Mouse (Mus musculus): ENCODE data around the gene Ptpn1. TPM values are rescaled to one million over a fixed set of nuclear protein-coding genes. Genes with fewer than 3 reads are reported as not detected.
A peak's percentile ranks its signal among the peaks of the same experiment; 100 is the strongest.

Ptpn1 gene
- polyA plus RNA-seq, 1 experiment from 2014 or later = 35.3 TPM

DNA sequence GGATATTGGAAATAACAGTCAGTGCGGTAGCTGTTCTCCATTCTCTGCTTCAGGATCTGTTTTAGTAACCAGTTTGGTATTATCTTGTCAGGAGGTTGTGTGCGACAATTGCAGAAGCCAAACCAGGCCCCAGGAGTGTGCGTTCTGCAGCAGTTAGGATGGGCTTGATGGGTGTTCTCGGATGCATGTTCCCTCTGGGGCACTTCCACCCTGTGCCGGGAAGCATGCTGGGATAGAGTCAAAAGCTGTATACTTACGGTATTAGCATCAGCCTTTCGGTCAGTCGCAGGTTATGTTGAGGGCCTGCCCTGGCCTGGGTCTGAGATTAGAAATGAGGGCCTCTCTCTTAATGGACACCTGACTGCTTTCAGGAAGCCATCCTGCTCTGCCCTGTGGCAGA, 28.7 kb downstream of the Ptpn1 start:
- no peak overlapping the region for H3K4me3 ChIP-seq (replicated peaks)
- peaks cover 61% of the 10 kb centered on the region for H3K4me1 ChIP-seq (replicated peaks)
- no peaks in the 10 kb centered on the region for H3K9me3 ChIP-seq (replicated peaks)
- no peak overlapping the region for H3K4me2 ChIP-seq
- DNase-seq = no peak
- H3K36me3 ChIP-seq = peaks cover 17% of the 10 kb centered on the region
- H3K27ac ChIP-seq = peak overlapping the region; percentile 72; the same call in 1 of the 2 replicates
- no peak overlapping the region for H3K9ac ChIP-seq
- 76% methylated on average over 8 of the region's 8 CpGs for WGBS (ENCODE audit: insufficient replicate concordance)
- ATAC-seq (ENCODE audit: low read depth) = no peak
- H3K27me3 ChIP-seq = no peaks in the 10 kb centered on the region

GRCm38 (mm10) chr2:167962347-167962746, 30.5 kb downstream of the Ptpn1 start:
- DNase-seq (no peak), ATAC-seq (ENCODE audit: low read depth) (no peak)
- WGBS (ENCODE audit: insufficient replicate concordance) = 74% methylated on average over 6 of the region's 6 CpGs
- Histone ChIP-seq H3K4me3 (replicated peaks) (no peak overlapping the region), H3K27me3 (no peaks in the 10 kb centered on the region), H3K9ac (no peak overlapping the region), H3K9me3 (replicated peaks) (no peaks in the 10 kb centered on the region), H3K4me1 (replicated peaks) (peaks cover 49% of the 10 kb centered on the region), H3K36me3 (peaks cover 35% of the 10 kb centered on the region), H3K4me2 (no peak overlapping the region), H3K27ac (no peak overlapping the region)

DNA sequence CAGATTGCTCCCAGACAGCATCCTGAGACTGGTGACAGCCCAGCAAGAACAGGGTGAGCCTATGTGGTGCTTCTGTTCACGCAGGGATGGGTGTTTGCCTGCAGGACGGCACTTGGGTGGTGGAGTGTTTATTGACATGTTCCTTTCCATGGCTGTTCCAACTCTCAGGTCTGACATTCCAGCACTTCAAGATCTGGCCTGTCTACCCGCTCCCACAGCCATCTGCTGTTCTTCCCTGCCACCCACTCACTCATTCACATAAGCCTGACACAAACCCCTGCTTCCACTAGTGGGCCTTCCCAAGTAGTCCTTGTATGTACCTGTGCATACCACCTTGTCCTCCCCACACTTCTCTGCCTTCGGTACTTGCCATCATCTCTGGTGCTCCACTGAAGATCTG, 31.3 kb downstream of the Ptpn1 start:
- ATAC-seq (ENCODE audit: low read depth) = no peak
- DNase-seq = no peak
- H3K36me3 ChIP-seq = peaks cover 43% of the 10 kb centered on the region
- H3K4me1 ChIP-seq (replicated peaks) = peaks cover 40% of the 10 kb centered on the region
- H3K27ac ChIP-seq = no peak overlapping the region
- WGBS (ENCODE audit: insufficient replicate concordance) = 85% methylated on average over 4 of the region's 4 CpGs
- H3K9ac ChIP-seq = no peak overlapping the region
- H3K27me3 ChIP-seq = no peaks in the 10 kb centered on the region
- H3K9me3 ChIP-seq (replicated peaks) = no peaks in the 10 kb centered on the region
- no peak overlapping the region for H3K4me2 ChIP-seq
- H3K4me3 ChIP-seq (replicated peaks) = no peak overlapping the region

DNA sequence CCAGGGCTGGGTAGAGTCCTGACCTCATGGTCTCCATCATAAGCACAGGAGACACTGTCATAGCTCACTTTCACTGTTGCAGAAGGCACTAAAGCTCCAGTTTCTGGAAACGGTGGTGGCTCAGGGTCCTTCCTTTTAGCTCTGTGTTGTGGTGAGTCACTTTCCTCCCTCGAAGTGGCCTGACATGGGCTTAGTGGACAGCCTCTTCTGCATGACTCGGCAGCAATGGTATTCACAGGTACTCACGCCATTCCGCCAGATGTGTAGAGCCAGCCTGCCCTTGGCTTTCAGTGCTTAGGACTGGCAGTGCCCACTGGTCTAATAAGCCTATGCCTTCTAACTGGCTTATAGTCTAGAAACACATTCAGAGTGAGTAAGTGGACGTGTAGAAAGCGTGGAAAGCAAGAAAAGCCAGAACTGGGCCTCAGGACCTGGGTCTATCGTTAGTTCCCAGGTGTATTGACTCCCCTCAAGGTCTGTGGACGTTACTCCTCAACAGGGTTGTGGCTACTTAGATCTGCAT, 32.0 kb downstream of the Ptpn1 start:
- no peak for DNase-seq
- 79% methylated on average over 9 of the region's 9 CpGs for WGBS (ENCODE audit: insufficient replicate concordance)
- no peak for ATAC-seq (ENCODE audit: low read depth)
- Histone ChIP-seq H3K9ac (no peak overlapping the region), H3K36me3 (peaks cover 50% of the 10 kb centered on the region), H3K4me2 (no peak overlapping the region), H3K9me3 (replicated peaks) (no peaks in the 10 kb centered on the region), H3K4me3 (replicated peaks) (no peak overlapping the region), H3K27ac (no peak overlapping the region), H3K27me3 (no peaks in the 10 kb centered on the region), H3K4me1 (replicated peaks) (peaks cover 34% of the 10 kb centered on the region)

DNA sequence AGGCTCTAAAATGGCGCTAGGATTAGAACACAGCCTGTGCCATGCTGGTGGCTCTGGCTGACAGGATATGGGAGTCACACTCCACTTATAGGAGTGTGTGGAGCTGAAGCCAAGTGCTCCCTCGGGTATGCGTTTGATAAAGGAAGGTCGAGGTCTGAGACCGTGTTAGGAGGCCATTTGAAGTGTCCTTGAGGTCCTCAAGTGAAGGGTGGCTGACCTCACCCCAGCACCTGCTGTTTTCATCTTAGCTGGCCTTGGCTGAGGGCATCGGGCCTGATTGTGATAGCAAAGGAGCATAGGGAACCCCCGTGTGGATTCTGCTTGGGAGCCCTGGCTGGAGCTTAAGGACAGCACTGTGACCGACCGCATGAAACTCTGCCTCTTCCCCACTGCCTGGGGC, 32.5 kb downstream of the Ptpn1 start:
- Histone ChIP-seq H3K9me3 (replicated peaks) (no peaks in the 10 kb centered on the region), H3K4me2 (no peak overlapping the region), H3K4me1 (replicated peaks) (peaks cover 29% of the 10 kb centered on the region), H3K27me3 (no peaks in the 10 kb centered on the region), H3K27ac (no peak overlapping the region), H3K4me3 (replicated peaks) (no peak overlapping the region), H3K36me3 (peaks cover 54% of the 10 kb centered on the region), H3K9ac (no peak overlapping the region)
- ATAC-seq (ENCODE audit: low read depth) (no peak), DNase-seq (no peak)
- 79% methylated on average over 9 of the region's 9 CpGs for WGBS (ENCODE audit: insufficient replicate concordance)

DNA sequence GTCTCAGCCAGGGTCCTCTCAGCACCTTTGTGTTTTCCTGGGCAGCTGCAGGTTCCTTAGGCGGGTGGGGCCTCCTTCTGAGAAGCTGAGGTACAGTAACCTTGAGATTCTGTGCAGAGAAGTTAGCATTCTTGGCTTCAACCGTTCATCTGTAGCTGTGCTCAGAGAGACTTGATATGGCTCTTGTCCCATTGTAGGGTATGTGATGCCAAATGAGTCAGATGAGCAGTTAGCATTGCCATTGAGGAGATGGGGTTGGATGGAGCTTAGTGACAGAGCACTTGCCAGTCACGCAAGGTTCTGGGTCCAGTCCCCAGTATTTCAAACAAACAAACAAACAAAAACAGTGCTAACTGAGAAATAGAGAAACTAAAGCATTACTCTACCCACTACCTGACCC, 34.1 kb downstream of the Ptpn1 start:
- ATAC-seq (ENCODE audit: low read depth) (no peak), DNase-seq (no peak)
- no peak overlapping the region for H3K4me2 ChIP-seq
- no peaks in the 10 kb centered on the region for H3K9me3 ChIP-seq (replicated peaks)
- no peaks in the 10 kb centered on the region for H3K27me3 ChIP-seq
- peaks cover 13% of the 10 kb centered on the region for H3K4me1 ChIP-seq (replicated peaks)
- H3K4me3 ChIP-seq (replicated peaks) = no peak overlapping the region
- 81% methylated on average over 3 of the region's 3 CpGs for WGBS (ENCODE audit: insufficient replicate concordance)
- H3K9ac ChIP-seq = no peak overlapping the region
- H3K36me3 ChIP-seq = peaks cover 65% of the 10 kb centered on the region
- no peak overlapping the region for H3K27ac ChIP-seq

- peaks cover 82% of the 10 kb centered on the region for H3K36me3 ChIP-seq
- 80% methylated on average over 7 of the region's 7 CpGs for WGBS (ENCODE audit: insufficient replicate concordance)
- no peak overlapping the region for H3K27ac ChIP-seq
- DNase-seq (no peak), ATAC-seq (ENCODE audit: low read depth) (no peak)
- H3K4me1 ChIP-seq (replicated peaks) = peaks cover 21% of the 10 kb centered on the region
- H3K4me3 ChIP-seq (replicated peaks) = no peak overlapping the region
- no peak overlapping the region for H3K9ac ChIP-seq
- no peaks in the 10 kb centered on the region for H3K27me3 ChIP-seq
- H3K9me3 ChIP-seq (replicated peaks) = no peaks in the 10 kb centered on the region
- H3K4me2 ChIP-seq = no peak overlapping the region
Observed at GRCm38 (mm10) chr2:167968504-167968903, 36.6 kb downstream of the Ptpn1 start.

- H3K4me3 ChIP-seq (replicated peaks) = no peak overlapping the region
- ATAC-seq (ENCODE audit: low read depth) (no peak), DNase-seq (no peak)
- no peaks in the 10 kb centered on the region for H3K27me3 ChIP-seq
- H3K36me3 ChIP-seq = peaks cover 85% of the 10 kb centered on the region
- H3K27ac ChIP-seq = no peak overlapping the region
- WGBS (ENCODE audit: insufficient replicate concordance) = 83% methylated on average over 10 of the region's 10 CpGs
- H3K9me3 ChIP-seq (replicated peaks) = no peaks in the 10 kb centered on the region
- no peak overlapping the region for H3K9ac ChIP-seq
- no peak overlapping the region for H3K4me2 ChIP-seq
- peaks cover 21% of the 10 kb centered on the region for H3K4me1 ChIP-seq (replicated peaks)
Observed at GRCm38 (mm10) chr2:167969851-167970541, 38.1 kb downstream of the Ptpn1 start.

- Histone ChIP-seq H3K9me3 (replicated peaks) (no peaks in the 10 kb centered on the region), H3K4me2 (no peak overlapping the region), H3K4me1 (replicated peaks) (peaks cover 27% of the 10 kb centered on the region), H3K9ac (no peak overlapping the region), H3K27ac (peak overlapping the region; percentile 43), H3K27me3 (no peaks in the 10 kb centered on the region), H3K36me3 (peaks cover 84% of the 10 kb centered on the region), H3K4me3 (replicated peaks) (no peak overlapping the region)
- DNase-seq = no peak
- WGBS (ENCODE audit: insufficient replicate concordance) = 49% methylated on average over 5 of the region's 5 CpGs
- ATAC-seq (ENCODE audit: low read depth) = no peak
Observed at GRCm38 (mm10) chr2:167972146-167972545, 40.3 kb downstream of the Ptpn1 start.

DNA sequence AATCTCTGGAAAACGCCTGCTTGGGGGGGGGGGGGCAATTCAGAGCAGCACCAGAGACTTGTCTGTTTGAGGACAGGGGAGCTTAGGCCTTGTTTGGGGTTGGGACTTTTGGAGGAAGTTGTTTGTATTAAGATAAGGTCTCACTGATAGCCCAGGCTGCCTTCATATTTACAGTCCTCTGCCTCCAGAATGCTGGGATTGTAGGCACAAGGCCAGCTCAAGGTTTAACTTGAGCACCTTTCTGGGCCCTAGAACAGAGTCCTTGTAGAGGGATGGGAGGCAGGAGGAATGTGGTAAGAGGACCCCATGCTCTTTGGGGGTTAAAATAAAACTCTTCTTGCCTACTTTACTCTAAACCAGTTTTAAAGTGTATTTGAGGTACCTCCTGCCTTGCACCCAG, 41.0 kb downstream of the Ptpn1 start:
- H3K27ac ChIP-seq = 0 out of 2 replicates have a peak overlapping the region, but pooled peaks have one; percentile 18

GRCm38 (mm10) chr2:167975746-167976145, 43.9 kb downstream of the Ptpn1 start:
- H3K27me3 ChIP-seq = no peaks in the 10 kb centered on the region
- H3K27ac ChIP-seq = no peak overlapping the region
- H3K36me3 ChIP-seq = peaks cover 71% of the 10 kb centered on the region
- no peaks in the 10 kb centered on the region for H3K9me3 ChIP-seq (replicated peaks)
- H3K4me2 ChIP-seq = no peak overlapping the region
- WGBS (ENCODE audit: insufficient replicate concordance) = 58% methylated on average over 12 of the region's 12 CpGs
- DNase-seq (no peak), ATAC-seq (ENCODE audit: low read depth) (no peak)
- H3K4me3 ChIP-seq (replicated peaks) = no peak overlapping the region
- H3K9ac ChIP-seq = no peak overlapping the region
- peaks cover 51% of the 10 kb centered on the region for H3K4me1 ChIP-seq (replicated peaks)

More for the DNA sequence above, 41.0 kb downstream of the Ptpn1 start:
- no peaks in the 10 kb centered on the region for H3K27me3 ChIP-seq
- H3K36me3 ChIP-seq = peaks cover 84% of the 10 kb centered on the region
- no peak overlapping the region for H3K9ac ChIP-seq
- H3K4me2 ChIP-seq = no peak overlapping the region
- H3K4me1 ChIP-seq (replicated peaks) = peaks cover 30% of the 10 kb centered on the region
- WGBS (ENCODE audit: insufficient replicate concordance) = 0% methylated on average over 1 of the region's 1 CpGs
- ATAC-seq (ENCODE audit: low read depth) = no peak
- DNase-seq = no peak
- H3K4me3 ChIP-seq (replicated peaks) = no peak overlapping the region
- H3K9me3 ChIP-seq (replicated peaks) = no peaks in the 10 kb centered on the region

DNA sequence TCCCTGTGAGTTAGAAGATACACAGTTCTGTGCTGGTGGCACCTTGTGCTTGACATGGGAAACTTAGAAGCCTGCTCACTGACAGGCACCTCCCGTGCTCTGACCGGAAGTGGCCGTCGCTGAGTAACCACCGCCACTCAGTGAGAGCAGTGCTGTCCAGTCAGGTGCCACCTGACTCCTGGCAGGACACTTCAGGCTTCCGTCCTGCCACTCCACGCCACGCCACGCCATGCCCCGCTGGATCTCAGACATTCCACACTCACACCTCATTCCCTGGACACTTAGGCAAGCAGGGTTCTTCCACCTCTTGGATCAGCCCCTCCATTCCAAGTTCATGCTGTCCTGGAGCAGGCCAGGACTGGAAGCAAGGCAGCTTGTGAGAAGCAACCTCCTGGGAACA, 46.4 kb downstream of the Ptpn1 start:
- H3K4me1 ChIP-seq (replicated peaks) = peaks cover 39% of the 10 kb centered on the region
- ATAC-seq (ENCODE audit: low read depth) (no peak), DNase-seq (no peak)
- H3K4me2 ChIP-seq = no peak overlapping the region
- no peaks in the 10 kb centered on the region for H3K9me3 ChIP-seq (replicated peaks)
- no peak overlapping the region; the same call in 1 of the 2 replicates for H3K9ac ChIP-seq
- peaks cover 57% of the 10 kb centered on the region for H3K36me3 ChIP-seq
- no peak overlapping the region for H3K4me3 ChIP-seq (replicated peaks)
- WGBS (ENCODE audit: insufficient replicate concordance) = 81% methylated on average over 10 of the region's 10 CpGs
- H3K27ac ChIP-seq = peak overlapping the region; percentile 67
- no peaks in the 10 kb centered on the region for H3K27me3 ChIP-seq

Measured in liver, embryonic 13.5 days (tissue).